Mouse (Mus musculus): ENCODE results near the gene 1700109H08Rik.
A peak's percentile ranks its signal among the peaks of the same experiment; 100 is the strongest.
"Not testable (repeated sequence)": the region's sequence is repeated elsewhere in the genome, so short reads cannot be mapped to it uniquely, and the experiment has no call there.

The 1700109H08Rik gene

DNA sequence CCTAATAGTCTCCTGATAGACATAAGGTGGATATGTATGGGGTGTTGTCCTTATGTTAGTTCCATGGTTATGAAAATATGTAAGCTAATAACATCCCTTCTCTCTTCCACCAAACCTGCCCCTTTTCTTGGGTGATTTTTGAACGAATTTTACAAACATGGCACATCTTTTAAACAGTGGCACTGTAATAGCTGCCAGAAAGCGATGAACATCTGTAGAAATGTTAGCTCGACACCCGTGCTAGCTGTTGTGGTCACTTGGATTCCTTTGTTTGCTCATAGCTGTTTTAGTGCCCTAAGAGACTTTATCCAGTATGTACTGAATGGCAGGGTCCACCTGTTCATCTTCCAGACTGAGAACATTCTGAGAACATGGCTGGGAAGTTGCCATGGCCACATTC, at the start of gene 1700109H08Rik:
Gene 1700109H08Rik (plus strand): TSS at position 301 of the 400 bp plus-strand sequence.
- DNase-seq (ENCODE audit: low read depth, low spot score) = no peak

DNA sequence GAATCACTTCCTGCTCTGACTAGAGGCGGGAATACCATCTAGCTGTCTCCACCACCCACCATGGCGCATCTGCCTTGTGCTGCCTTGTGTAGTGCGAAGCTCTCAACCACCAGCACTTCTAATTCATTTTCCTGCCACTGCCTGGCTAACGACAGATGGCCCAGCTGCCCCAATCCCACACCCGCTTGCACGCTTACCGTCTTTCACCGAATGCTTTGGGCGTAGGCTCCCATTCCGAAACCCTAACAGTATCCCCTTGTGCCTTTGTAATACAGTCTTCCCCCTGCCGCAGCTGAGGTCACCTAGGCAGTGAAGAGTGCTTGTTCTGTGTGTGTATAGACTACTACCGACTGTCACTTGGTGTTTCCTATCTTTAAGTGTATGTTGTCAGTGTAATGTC, 49.6 kb upstream of the 1700109H08Rik start:
- no peak for DNase-seq (ENCODE audit: low read depth, low spot score)

DNA sequence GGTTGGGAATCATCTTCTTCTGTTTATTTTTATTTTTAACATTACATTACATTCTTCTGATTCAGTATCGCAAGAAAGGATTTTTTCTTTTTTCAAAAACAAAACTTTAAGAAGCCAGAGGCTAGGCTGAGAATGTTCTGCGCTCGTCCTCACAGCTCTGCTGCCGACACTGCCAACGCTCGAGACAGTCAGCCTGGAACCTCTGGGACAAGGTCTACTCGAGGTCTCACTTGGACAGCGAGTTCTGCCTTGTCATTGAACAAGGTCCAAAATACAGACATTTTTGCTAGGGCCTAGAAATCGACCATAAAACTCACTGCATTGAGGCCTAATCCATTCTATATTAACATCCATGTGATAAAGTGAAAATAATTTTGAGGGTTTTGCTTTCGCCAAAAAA, 48.5 kb upstream of the 1700109H08Rik start:
- DNase-seq (ENCODE audit: low read depth, low spot score) = no peak

DNA sequence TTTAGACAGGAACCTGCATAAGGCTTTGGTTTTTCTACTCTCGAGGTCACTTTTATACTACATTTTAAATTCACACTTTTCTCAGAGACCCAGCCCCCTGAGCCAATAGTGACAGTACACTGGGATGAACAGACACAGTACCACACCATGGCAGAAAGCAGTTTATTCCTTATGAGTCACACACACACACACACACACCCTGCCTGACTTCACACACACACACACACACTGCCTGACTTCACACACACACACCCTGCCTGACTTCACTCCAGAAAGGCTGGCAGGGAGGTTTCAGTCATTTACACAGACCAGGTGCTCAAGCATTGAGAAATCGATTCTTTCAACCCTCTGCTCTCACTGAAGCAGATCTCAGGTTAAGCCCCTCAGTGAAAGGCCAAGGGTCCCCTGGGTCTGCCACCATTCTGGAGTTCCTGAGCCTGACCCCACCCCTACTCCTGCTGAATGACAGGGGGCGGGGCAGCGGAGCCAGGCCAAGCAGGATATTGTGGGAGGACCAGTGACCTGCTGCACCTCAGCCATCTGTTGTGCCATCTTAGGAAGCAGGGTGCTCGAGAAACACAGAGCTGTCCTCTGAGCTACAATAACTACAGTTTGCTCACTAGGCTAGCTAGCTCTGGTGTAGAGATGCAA, 44.2 kb upstream of the 1700109H08Rik start:
- no peak for DNase-seq (ENCODE audit: low read depth, low spot score)

DNA sequence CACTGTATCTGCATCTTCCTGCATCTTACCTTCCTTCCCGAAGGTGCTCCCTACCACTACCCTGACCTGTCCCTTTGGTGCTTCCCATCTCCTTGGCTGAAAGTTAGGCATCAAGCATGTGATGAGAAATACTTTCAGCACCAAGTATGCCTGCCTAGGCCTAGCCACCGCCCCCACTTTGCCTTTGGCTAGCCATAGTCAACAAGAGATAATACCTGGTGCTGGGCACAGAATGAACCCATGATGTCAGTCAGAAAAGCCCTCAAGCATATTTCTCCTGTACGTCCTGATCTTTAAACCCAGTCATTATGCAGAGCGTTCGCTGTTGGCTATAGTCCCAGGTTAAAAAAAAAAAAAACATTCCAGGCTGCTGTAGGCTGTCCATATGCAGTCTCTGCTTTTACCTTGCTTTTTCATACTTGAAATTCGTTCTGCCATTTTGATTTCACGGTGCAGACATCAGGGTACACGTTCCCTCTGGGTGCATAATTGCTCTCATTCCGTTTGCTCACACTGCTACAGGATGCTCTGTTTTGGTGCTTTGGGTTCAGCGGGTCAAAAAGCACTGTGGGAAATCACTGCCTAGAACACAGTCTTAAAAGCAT, 41.7 kb upstream of the 1700109H08Rik start:
- DNase-seq (ENCODE audit: low read depth, low spot score) = no peak

DNA sequence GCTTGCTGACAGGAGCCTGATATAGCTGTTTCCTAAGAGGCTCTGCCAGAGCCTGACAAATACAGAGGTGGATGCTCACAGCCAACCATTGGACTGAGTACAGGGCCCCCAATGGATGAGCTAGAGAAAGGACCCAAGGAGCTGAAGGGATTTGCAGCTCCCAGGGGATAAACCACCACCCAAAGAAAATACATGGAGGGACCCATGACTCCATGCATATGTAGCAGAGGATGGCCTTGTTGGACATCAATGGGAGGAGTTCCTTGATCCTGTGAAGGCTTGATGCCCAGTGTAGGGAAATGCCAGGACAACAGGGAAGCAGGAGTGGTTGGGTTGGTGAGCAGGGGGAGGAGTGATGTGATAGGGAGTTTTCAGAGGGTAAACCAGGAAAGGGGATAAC, 39.3 kb upstream of the 1700109H08Rik start:
- not testable (repeated sequence) for DNase-seq (ENCODE audit: low read depth, low spot score)

DNA sequence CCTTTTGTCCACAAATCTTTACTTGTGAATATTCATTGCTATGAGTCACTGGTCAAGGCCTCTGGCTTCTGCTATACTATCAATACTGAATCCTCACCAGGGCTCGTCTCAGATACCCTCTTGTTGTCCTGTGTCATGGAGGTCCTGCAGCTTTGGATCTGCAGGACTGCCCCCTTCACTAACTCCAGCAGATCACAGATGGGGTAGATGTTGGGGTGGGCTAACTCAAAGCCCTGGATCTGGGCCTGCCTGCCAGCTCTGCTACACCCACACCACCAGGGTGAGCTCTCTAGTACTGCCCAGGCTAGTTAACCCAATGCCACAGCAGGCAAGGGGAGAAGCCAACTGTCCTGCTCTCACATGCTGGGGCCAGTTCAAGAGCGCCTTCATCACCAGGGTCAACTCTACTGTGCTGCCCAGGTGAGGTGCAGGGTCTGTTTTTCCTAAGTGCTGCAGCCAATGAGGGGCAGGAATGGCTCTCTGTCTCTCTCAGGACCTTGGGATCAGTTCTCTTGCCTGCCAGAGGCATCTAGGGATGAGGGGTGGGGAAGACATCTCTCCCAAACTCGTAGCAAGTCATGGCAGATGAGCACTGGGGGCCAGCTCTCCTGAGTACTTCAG, 34.7 kb upstream of the 1700109H08Rik start:
- DNase-seq (ENCODE audit: low read depth, low spot score) = no peak

DNA sequence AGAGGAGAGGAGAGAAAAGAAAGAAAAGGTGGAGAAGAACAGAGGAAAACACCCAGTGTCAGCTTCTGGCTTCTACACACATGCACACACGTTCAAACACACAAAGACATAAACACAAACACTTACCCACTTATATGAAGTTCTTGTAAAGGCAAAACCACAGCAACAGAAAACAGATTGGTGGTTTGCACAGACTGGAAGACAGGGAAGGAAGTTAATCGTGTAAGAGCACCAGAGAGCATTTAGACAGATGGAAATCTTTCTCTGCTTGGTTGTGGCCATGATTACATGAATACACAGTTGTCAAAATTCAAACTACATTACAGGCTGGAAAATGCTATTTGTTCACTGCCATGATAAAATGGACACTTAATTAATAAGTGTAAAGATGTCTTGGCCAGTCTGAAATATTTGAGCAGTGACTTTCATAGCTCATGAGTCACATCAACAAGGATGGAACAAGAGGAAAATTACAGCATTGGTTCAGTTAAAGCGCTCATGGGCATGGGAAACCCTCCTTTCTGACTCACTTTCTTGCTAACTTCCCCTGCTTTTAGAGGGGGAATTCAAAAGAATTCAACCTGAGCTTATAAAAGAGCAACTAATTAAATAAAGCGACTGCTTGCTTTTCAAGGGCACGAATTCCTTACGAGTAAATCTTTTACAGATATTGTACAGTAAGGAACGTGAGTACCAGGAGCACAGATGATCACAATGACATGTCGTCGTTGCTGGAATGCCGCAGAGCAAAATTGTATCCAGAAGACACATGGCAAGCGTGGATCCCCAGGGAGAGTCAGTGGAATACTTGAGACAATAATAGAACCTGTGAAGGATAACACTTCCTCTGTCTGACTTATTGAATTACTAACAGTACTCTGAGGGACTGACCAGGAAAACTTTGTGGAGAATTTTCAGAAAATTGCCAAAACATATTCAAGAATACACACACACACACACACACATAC, 32.6 kb upstream of the 1700109H08Rik start:
- DNase-seq (ENCODE audit: low read depth, low spot score) = no peak

DNA sequence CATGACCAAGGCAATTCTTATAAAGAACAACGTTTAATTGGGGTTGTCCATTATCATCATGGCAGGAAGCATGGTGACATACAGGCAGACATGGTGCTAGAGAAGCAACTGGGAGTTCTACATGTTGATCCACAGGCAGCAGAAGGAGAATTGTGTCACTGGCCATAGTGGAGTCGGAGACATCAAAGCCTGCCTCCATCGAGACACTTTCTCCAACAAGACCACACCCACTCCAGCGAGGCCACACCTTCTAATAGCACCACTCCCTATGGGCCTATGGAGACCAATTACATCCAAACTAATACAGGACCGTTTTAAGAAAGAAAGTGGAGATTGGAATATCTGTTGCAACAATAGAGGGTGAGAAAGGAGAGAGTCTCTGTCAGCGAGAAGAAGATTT, 29.5 kb upstream of the 1700109H08Rik start:
- DNase-seq (ENCODE audit: low read depth, low spot score) = no peak

DNA sequence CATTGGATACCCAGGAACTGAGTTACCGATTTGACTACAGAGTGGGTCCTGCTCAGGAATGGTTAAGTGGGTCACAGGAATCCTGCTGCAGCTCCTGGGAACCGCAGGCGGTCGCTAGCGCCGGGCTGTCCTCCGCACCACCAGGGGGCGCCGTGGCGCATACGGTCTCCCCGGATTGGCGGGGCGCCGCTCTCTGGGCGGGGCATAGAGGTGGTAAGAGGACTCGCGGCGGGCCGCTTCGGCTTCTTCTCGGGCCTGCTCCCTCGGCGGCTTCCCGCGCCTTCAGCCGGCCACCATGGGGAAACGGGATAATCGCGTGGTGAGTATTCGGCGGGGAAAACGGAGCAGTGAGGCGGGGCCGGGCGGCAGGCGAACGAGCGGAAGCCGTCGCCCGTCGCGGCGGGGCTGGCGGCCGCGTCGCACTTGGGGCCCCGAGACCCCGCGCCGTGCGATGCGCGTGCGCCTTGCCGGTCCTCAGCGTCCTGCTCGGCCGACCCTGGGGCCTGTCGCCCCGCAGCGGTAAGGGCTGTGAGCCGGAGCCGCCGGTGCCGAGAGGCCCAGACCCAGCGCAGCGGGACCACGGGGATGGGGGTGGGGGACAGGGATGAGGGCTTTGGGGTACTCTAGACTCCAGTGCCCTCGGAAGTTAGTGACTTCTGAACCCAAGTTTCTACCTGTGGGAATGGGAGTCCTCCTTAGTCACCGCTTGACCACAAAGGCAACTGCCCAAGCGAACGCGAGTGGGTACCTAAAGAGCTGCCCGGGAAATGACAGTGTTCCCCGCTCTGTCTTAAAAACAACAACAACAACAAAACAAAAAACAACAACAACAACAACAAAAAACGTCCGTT, 27.5 kb upstream of the 1700109H08Rik start, which contains the start of gene Fam133b:
Gene Fam133b (plus strand): TSS at position 205 of the 851 bp plus-strand sequence.
- peak; percentile 86 for DNase-seq (ENCODE audit: low read depth, low spot score)

DNA sequence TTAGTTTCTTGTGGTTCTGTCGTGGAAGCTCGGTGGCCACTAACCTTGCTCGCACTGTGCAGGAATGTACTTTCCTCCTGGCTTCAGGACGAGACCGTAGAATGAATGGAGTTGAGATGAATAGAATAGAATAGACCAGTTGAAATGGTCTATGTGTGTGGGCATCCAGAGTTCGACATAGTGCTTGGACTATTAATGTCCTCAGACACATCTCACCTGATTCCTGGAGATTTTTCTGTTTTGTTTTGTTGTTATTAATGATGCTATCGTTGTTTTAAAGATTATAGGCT, 26.9 kb upstream of the 1700109H08Rik start:
- DNase-seq (ENCODE audit: low read depth, low spot score) = no peak

DNA sequence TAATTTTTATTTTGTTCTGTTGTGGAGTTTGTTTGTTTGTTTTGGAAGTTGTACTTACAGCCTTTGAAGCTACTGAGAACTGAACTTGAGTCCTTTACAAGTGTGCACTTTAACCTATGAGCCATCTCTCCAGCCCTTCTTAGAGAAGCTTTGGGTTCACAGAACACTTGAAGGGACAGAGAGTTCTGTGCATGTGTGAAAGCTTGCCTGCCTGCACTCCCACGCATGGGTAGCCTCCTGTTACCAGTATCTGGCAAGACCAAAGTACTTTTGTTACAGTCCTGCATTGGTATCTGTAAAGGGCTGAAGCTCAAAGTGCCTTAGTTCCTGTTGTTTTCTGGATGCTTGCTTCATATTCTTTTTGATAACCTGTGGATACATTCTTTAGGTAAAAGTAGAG, 25.1 kb upstream of the 1700109H08Rik start:
- DNase-seq (ENCODE audit: low read depth, low spot score) = no peak

DNA sequence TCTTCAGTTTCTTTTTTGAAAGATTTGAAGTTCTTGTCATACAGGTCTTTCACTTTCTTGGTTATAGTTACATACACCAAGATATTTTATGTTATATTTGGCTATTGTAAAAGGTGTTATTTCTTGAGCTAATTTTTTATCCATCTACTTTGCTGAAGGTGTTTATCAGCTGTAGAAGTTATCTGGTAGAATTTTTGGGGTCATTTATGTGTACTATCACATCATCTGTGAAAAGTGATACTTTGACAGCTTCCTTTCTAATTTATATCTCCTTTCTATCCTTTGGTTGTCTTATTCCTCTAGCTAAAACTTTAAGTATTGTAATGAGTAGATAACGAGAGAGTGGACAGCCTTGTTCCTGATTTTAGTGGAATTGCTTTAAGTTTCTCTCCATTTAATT, 19.9 kb upstream of the 1700109H08Rik start:
- DNase-seq (ENCODE audit: low read depth, low spot score) = no peak

DNA sequence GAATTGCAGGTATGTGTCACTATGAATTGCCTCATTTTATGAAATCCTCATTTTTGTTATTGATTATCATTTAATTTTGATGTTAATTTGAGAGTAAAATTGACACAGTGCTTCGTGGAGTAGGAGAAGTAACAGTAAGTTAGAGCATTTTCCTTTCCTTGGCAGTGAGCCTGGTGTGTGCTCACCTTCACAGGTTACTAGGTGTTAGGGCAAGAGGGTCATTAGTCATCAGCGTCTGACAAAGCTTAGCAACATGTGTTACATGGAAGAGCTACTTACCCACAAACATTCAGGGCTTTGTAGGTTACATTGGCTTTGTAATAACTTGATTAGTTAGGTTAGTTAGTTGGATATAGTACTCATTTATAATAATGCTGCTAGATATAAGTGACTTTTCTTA, 17.2 kb upstream of the 1700109H08Rik start:
- no peak for DNase-seq (ENCODE audit: low read depth, low spot score)

DNA sequence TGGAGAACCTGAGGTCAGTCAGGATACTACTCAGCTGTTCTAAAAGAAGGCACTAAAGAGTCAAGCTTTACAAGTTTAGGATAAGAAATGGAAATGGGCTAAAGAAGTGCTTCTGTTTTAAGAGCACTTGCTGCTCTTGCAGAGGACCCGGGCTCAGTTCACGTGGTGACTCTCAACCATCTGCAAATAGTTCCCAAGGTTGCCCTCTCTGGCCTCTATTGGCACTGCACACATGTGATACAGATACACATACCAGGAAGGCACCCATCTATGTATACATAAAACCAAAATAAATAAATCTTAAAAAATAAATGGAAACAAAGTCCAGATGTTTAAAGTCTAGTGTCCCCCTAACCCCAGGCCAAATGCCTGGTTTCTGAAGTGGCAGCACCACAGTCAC, 3.5 kb downstream of the 1700109H08Rik start:
- DNase-seq (ENCODE audit: low read depth, low spot score) = no peak

DNA sequence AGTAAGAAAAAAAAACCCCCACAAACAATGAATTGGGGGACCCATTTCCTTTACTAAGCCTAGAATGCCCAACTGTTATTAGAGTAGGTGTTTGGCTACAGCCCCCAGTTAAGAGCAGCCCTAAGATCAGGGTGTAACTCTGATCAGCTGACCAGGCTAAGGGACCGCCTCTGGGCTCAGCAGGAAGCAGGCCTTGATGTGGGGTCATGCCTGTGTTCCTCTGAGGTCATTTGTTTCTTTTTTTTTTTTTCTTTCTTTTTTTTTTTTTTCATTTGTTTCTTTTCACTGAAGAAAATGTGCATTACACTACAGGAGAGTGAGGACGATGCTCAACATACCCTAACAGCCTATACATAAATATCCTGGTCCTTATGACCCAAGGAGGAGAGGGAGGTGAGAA, 6.6 kb downstream of the 1700109H08Rik start:
- DNase-seq (ENCODE audit: low read depth, low spot score) = no peak

DNA sequence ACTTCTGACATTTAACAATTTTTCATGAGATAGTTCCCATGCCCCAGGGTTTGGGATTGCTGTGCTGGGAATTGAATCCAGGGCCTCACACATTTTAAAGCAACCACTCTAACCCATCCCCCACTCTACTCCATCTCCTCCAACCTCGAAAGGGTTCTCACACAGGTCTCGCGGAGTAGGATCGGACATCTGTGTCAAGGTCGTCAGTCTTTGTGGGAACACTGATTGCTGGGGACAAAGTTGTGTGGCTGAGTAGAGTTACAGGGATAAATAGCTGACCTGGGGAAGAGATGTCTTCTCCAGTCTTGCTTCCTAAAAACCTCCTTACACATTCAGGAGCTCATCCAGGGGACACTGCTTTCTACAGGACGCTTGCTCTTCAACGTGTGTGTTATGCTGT, 7.7 kb downstream of the 1700109H08Rik start:
- DNase-seq (ENCODE audit: low read depth, low spot score) = no peak

DNA sequence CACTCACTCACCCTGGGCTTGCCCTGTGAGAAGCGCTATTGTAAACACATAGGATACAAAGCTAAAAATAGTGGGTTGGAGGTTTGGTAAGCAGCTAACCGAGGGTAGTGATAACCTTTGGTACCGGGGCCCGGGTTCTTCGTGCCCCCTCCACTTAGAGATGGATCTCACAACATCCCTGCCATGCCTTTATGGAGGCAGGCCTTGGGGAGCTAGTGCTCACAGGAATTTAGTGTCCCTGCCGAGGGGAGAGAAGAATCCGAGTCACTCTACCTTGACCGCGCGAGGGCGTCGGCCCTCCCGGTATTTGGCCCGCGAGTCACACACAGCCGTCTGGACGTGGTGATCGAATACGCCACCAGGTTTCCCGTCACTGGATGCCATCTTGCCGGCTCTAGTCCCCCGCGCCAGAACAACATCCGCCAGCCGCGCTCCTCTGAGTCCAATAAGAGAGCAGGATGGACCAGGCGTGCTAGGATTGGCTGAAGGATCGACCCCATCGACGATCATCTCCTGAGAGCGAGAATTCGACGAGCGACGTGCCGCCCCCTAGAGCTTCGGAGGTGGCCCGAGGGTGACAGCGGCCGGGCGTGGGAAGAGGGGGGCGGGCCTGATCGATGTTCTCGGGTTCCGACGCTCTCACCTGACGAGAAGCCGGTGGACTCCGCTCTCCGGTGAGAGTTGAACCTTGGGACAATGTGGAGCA, 24.5 kb downstream of the 1700109H08Rik start, which contains the start of gene Pex1:
Gene Pex1 (plus strand): TSS at position 374 of the 706 bp plus-strand sequence.
- peak; percentile 94 for DNase-seq (ENCODE audit: low read depth, low spot score)

DNA sequence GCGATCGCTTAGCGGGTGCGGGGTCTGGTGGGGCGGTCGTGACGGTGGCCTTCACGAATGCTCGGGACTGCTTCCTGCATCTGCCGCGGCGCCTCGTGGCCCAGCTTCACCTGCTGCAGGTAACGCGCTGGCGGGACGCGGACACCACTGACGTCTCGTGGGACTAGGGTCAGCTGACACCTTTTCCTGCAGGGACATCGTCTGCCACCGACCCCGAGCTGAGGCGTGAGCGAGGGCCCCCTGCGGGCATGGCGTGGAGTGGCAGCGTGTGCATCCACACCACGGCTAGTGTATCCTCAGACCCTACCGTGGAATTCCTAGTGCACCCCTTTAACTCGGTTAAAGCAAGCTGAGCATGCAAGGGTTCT, 25.0 kb downstream of the 1700109H08Rik start, which contains the start of gene Rbm48:
Gene Rbm48 (minus strand): TSS at position 187 of the 368 bp plus-strand sequence.
- peak; percentile 71 for DNase-seq (ENCODE audit: low read depth, low spot score)

DNA sequence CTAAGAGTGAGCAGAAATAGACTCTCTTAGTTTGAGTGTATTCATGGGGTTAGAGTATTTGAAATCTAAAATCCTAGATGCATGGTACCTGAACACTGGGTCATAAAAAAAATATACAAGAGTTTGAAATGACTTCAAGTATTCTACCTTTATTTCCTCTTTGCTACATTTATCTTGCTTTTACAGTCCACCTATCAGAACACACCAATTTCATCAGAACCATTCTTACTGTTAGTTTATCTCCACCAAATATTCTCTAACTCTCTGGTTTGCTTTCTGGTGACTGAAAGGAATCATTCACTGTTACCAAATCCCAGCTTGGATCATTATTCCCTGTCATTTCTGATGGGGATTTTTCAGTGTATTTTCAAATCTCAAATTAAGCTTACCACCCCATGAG, 25.8 kb downstream of the 1700109H08Rik start:
- no peak for DNase-seq (ENCODE audit: low read depth, low spot score)
